Mouse (Mus musculus) adrenal gland, adult 18-20 months (tissue): ENCODE measurements around the gene Gm21761. TPM values are rescaled to one million over a fixed set of nuclear protein-coding genes. Genes with fewer than 3 reads are reported as not detected.

Experiments
- total RNA-seq, 2 experiments: library from RNA; stranded (reverse); gene quantifications; 1 replicate in 1 of 2; 2 replicates in 1 of 2; pipeline ENCODE4 v1.2.3; 2021

The Gm21761 gene
- total RNA-seq, 2 experiments from 2014 or later, result not detected

Other genes with a start within 250 kb of the Gm21761 start
- 100 to 1,000 TPM; 226 to 399 TPM for gene Hmgcs1, start 238.9 kb downstream of the Gm21761 start, total RNA-seq
- gene Nim1k, start 173.4 kb downstream of the Gm21761 start, total RNA-seq, result 1 to 10 TPM; 1.2 to 1.6 TPM
- 10 to 100 TPM; 38.3 to 39.2 TPM for gene Zfp131, start 138.4 kb downstream of the Gm21761 start, total RNA-seq
- gene AF067063, start 99.1 kb downstream of the Gm21761 start, total RNA-seq, result not detected
- gene D13Ertd608e, start 93.3 kb downstream of the Gm21761 start, total RNA-seq, result not detected
- gene Tcstv1, start 34.5 kb downstream of the Gm21761 start, total RNA-seq, result not detected
- not detected for gene B020031M17Rik, start 21.5 kb upstream of the Gm21761 start, total RNA-seq
- gene Gm36079, start 97.7 kb upstream of the Gm21761 start, total RNA-seq, result not detected
- gene Gm21188, start 122.9 kb upstream of the Gm21761 start, total RNA-seq, result under 1 TPM in 1 of 2 experiments, not detected in 1; 0.58 TPM
- not detected for gene Gm20767, start 211.0 kb upstream of the Gm21761 start, total RNA-seq
- not detected for gene Gm21818, start 243.2 kb upstream of the Gm21761 start, total RNA-seq